Mouse (Mus musculus) CH12.LX (cell line): ENCODE measurements around the gene Timeless. TPM values are rescaled to one million over a fixed set of nuclear protein-coding genes. Genes with fewer than 3 reads are reported as not detected.

ENCODE experiments used
- DNase-seq: peaks from one replicate; pipeline ENCODE4 v3.0.0-alpha.2; 2013; ENCODE audit errors: extremely low read depth
- H3K27ac ChIP-seq: 2 replicates; pipeline ENCODE4 v1.5.1; 2012; ENCODE audit warnings: low read depth, mild to moderate bottlenecking, control low read depth, moderate library complexity; ENCODE audit not compliant: insufficient read depth
- H3K27me3 ChIP-seq: replicated peaks from 2 replicates; pipeline ENCODE3; 2012; ENCODE audit warnings: inconsistent platforms
- H3K36me3 ChIP-seq, 2 experiments: replicated peaks in 1 of 2; 2 replicates each; pipeline versions ENCODE3 to v1.6.1; 2012; ENCODE audit warnings: inconsistent platforms in 1 of 2, low read length in 1 of 2, mild to moderate bottlenecking in 1 of 2, mixed read lengths in 1 of 2, moderate library complexity in 1 of 2; ENCODE audit not compliant: control insufficient read depth in 1 of 2, insufficient read depth in 1 of 2
- H3K4me1 ChIP-seq, 2 experiments: 2 replicates each; pipeline ENCODE4 v1.6.1; 2012; ENCODE audit warnings: inconsistent platforms in 1 of 2, moderate library complexity in 1 of 2; ENCODE audit not compliant: insufficient read depth in 2 of 2, control insufficient read depth in 1 of 2
- H3K4me2 ChIP-seq: 2 replicates; pipeline ENCODE4 v1.6.1; 2012; ENCODE audit warnings: low read depth, mild to moderate bottlenecking, control low read depth; ENCODE audit not compliant: poor library complexity, insufficient read depth, severe bottlenecking
- H3K4me3 ChIP-seq, 3 experiments: fragments of 150-350 bp in 1 of 3; sonication (generic) in 1 of 3; replicated peaks in 1 of 3; 2 replicates each; pipeline versions ENCODE3 to v1.5.1; 2011 to 2012; ENCODE audit warnings: low read depth in 2 of 3, low read length in 2 of 3, mild to moderate bottlenecking in 2 of 3, moderate library complexity in 2 of 3, control low read depth in 1 of 3, improper control_type of control experiment in 1 of 3, inconsistent platforms in 1 of 3, mixed read lengths in 1 of 3; ENCODE audit not compliant: poor library complexity in 1 of 3
- H3K79me2 ChIP-seq: replicated peaks from 2 replicates; pipeline ENCODE4 v1.6.1; 2012; ENCODE audit warnings: mild to moderate bottlenecking, moderate library complexity; ENCODE audit not compliant: control insufficient read depth, poor library complexity, insufficient read depth, severe bottlenecking; ENCODE audit errors: extremely low read depth
- H3K9ac ChIP-seq: 2 replicates; pipeline ENCODE4 v1.6.1; 2012; ENCODE audit warnings: low read depth, mild to moderate bottlenecking, control low read depth, moderate library complexity; ENCODE audit not compliant: insufficient read depth
- H3K9me3 ChIP-seq: replicated peaks from 2 replicates; pipeline ENCODE3; 2012; ENCODE audit warnings: low read length, inconsistent platforms, mixed read lengths
- BHLHE40 ChIP-seq: IDR thresholded peaks from 2 replicates; pipeline ENCODE4 v1.6.1; 2011; ENCODE audit warnings: mild to moderate bottlenecking, low read depth, low read length, improper control_type of control experiment
- CHD1 ChIP-seq: IDR thresholded peaks from 2 replicates; pipeline ENCODE4 v1.6.1; 2012; ENCODE audit warnings: low read depth, low read length, improper control_type of control experiment, inconsistent platforms
- CHD2 ChIP-seq: IDR thresholded peaks from 2 replicates; pipeline ENCODE4 v1.6.1; 2011; ENCODE audit warnings: low read length, improper control_type of control experiment
- CTCF ChIP-seq, 2 experiments: IDR thresholded peaks in 1 of 2; conservative IDR thresholded peaks in 1 of 2; 2 replicates each; pipeline ENCODE4 v1.5.1; 2011 to 2012; ENCODE audit warnings: low read depth in 2 of 2, low read length in 2 of 2, improper control_type of control experiment in 1 of 2, inconsistent platforms in 1 of 2, mild to moderate bottlenecking in 1 of 2, moderate library complexity in 1 of 2
- ELF1 ChIP-seq: IDR thresholded peaks from 2 replicates; pipeline ENCODE4 v1.6.1; 2014; ENCODE audit warnings: low read depth, mild to moderate bottlenecking, inconsistent platforms, low read length, improper control_type of control experiment
- EP300 ChIP-seq: IDR thresholded peaks from 2 replicates; pipeline ENCODE4 v1.6.1; 2011; ENCODE audit warnings: low read length, improper control_type of control experiment
- ETS1 ChIP-seq: conservative IDR thresholded peaks from 2 replicates; pipeline ENCODE4 v1.6.1; 2012; ENCODE audit warnings: low read depth, mild to moderate bottlenecking, inconsistent platforms, low read length, improper control_type of control experiment, moderate library complexity
- HCFC1 ChIP-seq: IDR thresholded peaks from 2 replicates; pipeline ENCODE4 v1.6.1; 2012; ENCODE audit warnings: low read depth, mild to moderate bottlenecking, inconsistent platforms, low read length, improper control_type of control experiment
- IRF4 ChIP-seq: IDR thresholded peaks from 2 replicates; pipeline ENCODE4 v1.6.1; 2014; ENCODE audit warnings: low read depth, mild to moderate bottlenecking, inconsistent platforms, low read length, improper control_type of control experiment
- JUN ChIP-seq: IDR thresholded peaks from 2 replicates; pipeline ENCODE4 v1.6.1; 2011; ENCODE audit warnings: low read depth, mild to moderate bottlenecking, low read length, improper control_type of control experiment, moderate library complexity; ENCODE audit not compliant: insufficient read depth
- JUND ChIP-seq: conservative IDR thresholded peaks from 2 replicates; pipeline ENCODE4 v1.6.1; 2011; ENCODE audit warnings: low read depth, low read length, improper control_type of control experiment
- MAZ ChIP-seq: IDR thresholded peaks from 2 replicates; pipeline ENCODE4 v1.6.1; 2012; ENCODE audit warnings: low read depth, mild to moderate bottlenecking, inconsistent platforms, low read length, improper control_type of control experiment, moderate library complexity
- MEF2A ChIP-seq: IDR thresholded peaks from 2 replicates; pipeline ENCODE4 v1.6.1; 2014; ENCODE audit warnings: low read depth, mild to moderate bottlenecking, inconsistent platforms, low read length, improper control_type of control experiment, borderline replicate concordance
- MXI1 ChIP-seq: IDR thresholded peaks from 2 replicates; pipeline ENCODE4 v1.6.1; 2011; ENCODE audit warnings: mild to moderate bottlenecking, low read depth, low read length, improper control_type of control experiment
- MYC ChIP-seq: IDR thresholded peaks from 2 replicates; pipeline ENCODE4 v1.6.1; 2011; ENCODE audit warnings: low read depth, mild to moderate bottlenecking, improper control_type of control experiment, low read length
- NELFE ChIP-seq: IDR thresholded peaks from 2 replicates; pipeline ENCODE4 v1.6.1; 2011; ENCODE audit warnings: low read depth, low read length, improper control_type of control experiment
- NRF1 ChIP-seq: IDR thresholded peaks from 2 replicates; pipeline ENCODE4 v1.6.1; 2014; ENCODE audit warnings: low read depth, mild to moderate bottlenecking, inconsistent platforms, low read length, improper control_type of control experiment, moderate library complexity
- PAX5 ChIP-seq: IDR thresholded peaks from 2 replicates; pipeline ENCODE4 v1.6.1; 2012; ENCODE audit warnings: low read length, inconsistent platforms, mixed read lengths
- POLR2A ChIP-seq: IDR thresholded peaks from 2 replicates; pipeline ENCODE4 v1.6.1; 2011; ENCODE audit warnings: low read depth, mild to moderate bottlenecking, improper control_type of control experiment, low read length
- RAD21 ChIP-seq: IDR thresholded peaks from 2 replicates; pipeline ENCODE4 v1.6.1; 2011; ENCODE audit warnings: low read depth, mild to moderate bottlenecking, low read length, improper control_type of control experiment, moderate library complexity
- RCOR1 ChIP-seq: conservative IDR thresholded peaks from 2 replicates; pipeline ENCODE4 v1.6.1; 2012; ENCODE audit warnings: low read depth, mild to moderate bottlenecking, inconsistent platforms, low read length, improper control_type of control experiment
- SIN3A ChIP-seq: IDR thresholded peaks from 2 replicates; pipeline ENCODE4 v1.6.1; 2012; ENCODE audit warnings: low read length, improper control_type of control experiment, inconsistent platforms
- SMC3 ChIP-seq: IDR thresholded peaks from 2 replicates; pipeline ENCODE4 v1.6.1; 2011; ENCODE audit warnings: low read depth, low read length, improper control_type of control experiment
- TBP ChIP-seq: conservative IDR thresholded peaks from 2 replicates; pipeline ENCODE4 v1.6.1; 2011; ENCODE audit warnings: low read depth, low read length, improper control_type of control experiment
- TCF12 ChIP-seq: IDR thresholded peaks from 2 replicates; pipeline ENCODE4 v1.6.1; 2014; ENCODE audit warnings: low read depth, mild to moderate bottlenecking, inconsistent platforms, low read length, improper control_type of control experiment
- UBTF ChIP-seq: IDR thresholded peaks from 2 replicates; pipeline ENCODE4 v1.6.1; 2012; ENCODE audit warnings: low read depth, mild to moderate bottlenecking, inconsistent platforms, low read length, improper control_type of control experiment, moderate library complexity
- USF1 ChIP-seq: IDR thresholded peaks from 2 replicates; pipeline ENCODE4 v1.6.1; 2014; ENCODE audit warnings: low read depth, mild to moderate bottlenecking, inconsistent platforms, low read length, improper control_type of control experiment
- ZC3H11A ChIP-seq: IDR thresholded peaks from 2 replicates; pipeline ENCODE4 v1.6.1; 2012; ENCODE audit warnings: low read depth, mild to moderate bottlenecking, inconsistent platforms, low read length, improper control_type of control experiment
- ZMIZ1 ChIP-seq: IDR thresholded peaks from 2 replicates; pipeline ENCODE4 v1.6.1; 2012; ENCODE audit warnings: low read depth, mild to moderate bottlenecking, inconsistent platforms, low read length, improper control_type of control experiment
- ZNF384 ChIP-seq: IDR thresholded peaks from 2 replicates; pipeline ENCODE4 v1.6.1; 2012; ENCODE audit warnings: low read depth, low read length, improper control_type of control experiment, inconsistent platforms
- dilution Hi-C: fragments of 300-500 bp; cut with MboI; formaldehyde crosslinking; loops from 2 replicates; pipeline ENCODE4 v1.14.3; 2020; ENCODE audit warnings: low sequenced_read_pairs; ENCODE audit not compliant: extremely low pct_unique_long_range_greater_than_20kb, extremely low pct_ligation_motif_present
- in situ Hi-C: fragments of 300-500 bp; cut with MboI; formaldehyde crosslinking; loops from 3 replicates; pipeline ENCODE4 v1.14.3; 2019; ENCODE audit warnings: low sequenced_read_pairs, low pct_ligation_motif_present, low pct_unique_long_range_greater_than_20kb, mixed read lengths
- polyA plus RNA-seq: library from polyadenylated mRNA; unstranded; fragments of >175 nt; gene quantifications from 2 replicates; pipeline ENCODE4 v1.2.1, GENCODE M21; 2012; ENCODE audit warnings: low read depth; ENCODE audit not compliant: insufficient read length
- total RNA-seq, 2 experiments: library from RNA; depleted of rRNA; stranded (reverse); fragments of 300-350 nt in 1 of 2; fragments of >200 nt in 1 of 2; gene quantifications; 2 replicates each; pipeline ENCODE4 v1.2.3; 2012 to 2014

The Timeless gene
- total and polyA plus RNA-seq, 3 experiments: 31.7 to 65.9 (median 47.2) TPM

GRCm38 (mm10) chr10:128188242-128188877 is 43.5 kb upstream of the Timeless start:
- H3K27ac ChIP-seq: no peak overlapping the region
- H3K4me3 ChIP-seq: no peak overlapping the region
- peaks cover 4 to 16% of the 10 kb centered on the region in 2 experiments; a peak in 2 of 4 replicates for H3K4me1 ChIP-seq
- H3K36me3 ChIP-seq: no peaks in the 10 kb centered on the region
- peak overlapping the region; percentile 59 for H3K4me2 ChIP-seq
- TF ChIP-seq ZNF384 (peak; percentile 75), SMC3 (peak; percentile 59), MEF2A (0 out of 2 replicates have a peak, but pooled peaks have one; percentile 13), RCOR1 (no peak), UBTF (no peak), HCFC1 (no peak), EP300 (no peak), RAD21 (peak; percentile 88), POLR2A (no peak), SIN3A (0 out of 2 replicates have a peak, but pooled peaks have one; percentile 44), BHLHE40 (no peak), PAX5 (no peak), ETS1 (no peak), ELF1 (no peak), USF1 (no peak), ZMIZ1 (no peak), TBP (no peak), NELFE (no peak), CTCF (conservative IDR thresholded peaks at IDR 0.05 in 1 of 2, IDR thresholded peaks at IDR 0.05 in 1 of 2; ENCODE audit: low read depth in 2 of 2, low read length in 2 of 2) (peak; percentile 66 to 88), ZC3H11A (no peak), MXI1 (0 out of 2 replicates have a peak, but pooled peaks have one; percentile 24), JUND (0 out of 2 replicates have a peak, but pooled peaks have one; percentile 25), MAZ (no peak), CHD1 (no peak), TCF12 (no peak), CHD2 (no peak), MYC (peak; percentile 32; the same call in 1 of the 2 replicates), JUN (0 out of 2 replicates have a peak, but pooled peaks have one; percentile 6), NRF1 (no peak), IRF4 (no peak)
- H3K79me2 ChIP-seq: no peaks in the 10 kb centered on the region
- dilution Hi-C loops (no loop called here), in situ Hi-C loops (loop anchor here (5.0 to 25.0 kb wide), 2 partner anchors 41 to 251 kb away; no protein-coding TSS in a partner anchor)
- H3K9ac ChIP-seq: no peak overlapping the region
- no peaks in the 10 kb centered on the region for H3K9me3 ChIP-seq
- H3K27me3 ChIP-seq: peaks cover 4% of the 10 kb centered on the region
- DNase-seq: peak; percentile 80
